Mouse (Mus musculus) retina, postnatal 7 days (tissue): ENCODE measurements around the gene Hadhb.

ENCODE experiments used
- DNase-seq: peaks from one replicate; pipeline ENCODE4 v3.0.0-alpha.2; 2012; ENCODE audit warnings: low read depth, low spot score

The Hadhb gene

GRCm38 (mm10) chr5:30127921-30128597 lies 27.0 kb upstream of the Hadhb start:
- peak; percentile 42 for DNase-seq

- DNase-seq: no peak
Observed at GRCm38 (mm10) chr5:30128680-30129079, 26.4 kb upstream of the Hadhb start.

- DNase-seq: no peak
Observed at GRCm38 (mm10) chr5:30131246-30131645, 23.8 kb upstream of the Hadhb start.

GRCm38 (mm10) chr5:30132173-30132572 lies 22.9 kb upstream of the Hadhb start:
- DNase-seq: no peak

- no peak for DNase-seq
Observed at GRCm38 (mm10) chr5:30135711-30136231, 19.3 kb upstream of the Hadhb start.

- no peak for DNase-seq
Observed at GRCm38 (mm10) chr5:30137271-30137670, 17.8 kb upstream of the Hadhb start.

GRCm38 (mm10) chr5:30138193-30138592 lies 16.9 kb upstream of the Hadhb start:
- DNase-seq: no peak

GRCm38 (mm10) chr5:30146526-30146925 lies 8.5 kb upstream of the Hadhb start:
- no peak for DNase-seq

GRCm38 (mm10) chr5:30148133-30148920 lies 6.7 kb upstream of the Hadhb start:
- DNase-seq: peak; percentile 35

- DNase-seq: no peak
Observed at GRCm38 (mm10) chr5:30152007-30152406, 3.0 kb upstream of the Hadhb start.

- DNase-seq: no peak
Observed at GRCm38 (mm10) chr5:30152413-30152812, 2.6 kb upstream of the Hadhb start.

- DNase-seq: no peak
Observed at GRCm38 (mm10) chr5:30153222-30153621, 1.8 kb upstream of the Hadhb start.

- DNase-seq: no peak
Observed at GRCm38 (mm10) chr5:30154013-30154412, 1.0 kb upstream of the Hadhb start.

- no peak for DNase-seq
Observed at GRCm38 (mm10) chr5:30155395-30155792, 346 bp downstream of the Hadhb start.

GRCm38 (mm10) chr5:30155821-30156629 lies 977 bp downstream of the Hadhb start:
- no peak for DNase-seq

- no peak for DNase-seq
Observed at GRCm38 (mm10) chr5:30159601-30160000, 4.6 kb downstream of the Hadhb start.

- no peak for DNase-seq
Observed at GRCm38 (mm10) chr5:30161836-30162235, 6.8 kb downstream of the Hadhb start.

GRCm38 (mm10) chr5:30162339-30162738 lies 7.3 kb downstream of the Hadhb start:
- no peak for DNase-seq

- no peak for DNase-seq
Observed at GRCm38 (mm10) chr5:30165234-30165946, 10.3 kb downstream of the Hadhb start.

GRCm38 (mm10) chr5:30170303-30170940 lies 15.4 kb downstream of the Hadhb start:
- DNase-seq: no peak

- no peak for DNase-seq
Observed at GRCm38 (mm10) chr5:30172115-30172514, 17.1 kb downstream of the Hadhb start.
